Mouse (Mus musculus): Measurements from ENCODE around the gene Olfr247.
"Not testable (repeated sequence)": the region's sequence is repeated elsewhere in the genome, so short reads cannot be mapped to it uniquely, and the experiment has no call there.

GRCm38 (mm10) chr10:129967166-129967565, 8.8 kb downstream of the Olfr247 start, which contains the start of gene Olfr819:
- not testable (repeated sequence) for TF ChIP-seq CTCF (IDR thresholded peaks at IDR 0.05; ENCODE audit: low read depth); EP300 (optimal IDR thresholded peaks at IDR 0.05)
